Mouse (Mus musculus): ENCODE data around the gene Phrf1. TPM values are rescaled to one million over a fixed set of nuclear protein-coding genes. Genes with fewer than 3 reads are reported as not detected.
A peak's percentile ranks its signal among the peaks of the same experiment; 100 is the strongest.

Phrf1 gene
- total and polyA plus RNA-seq, 3 experiments, result 66.1 to 1,029 (median 91.2) TPM

DNA sequence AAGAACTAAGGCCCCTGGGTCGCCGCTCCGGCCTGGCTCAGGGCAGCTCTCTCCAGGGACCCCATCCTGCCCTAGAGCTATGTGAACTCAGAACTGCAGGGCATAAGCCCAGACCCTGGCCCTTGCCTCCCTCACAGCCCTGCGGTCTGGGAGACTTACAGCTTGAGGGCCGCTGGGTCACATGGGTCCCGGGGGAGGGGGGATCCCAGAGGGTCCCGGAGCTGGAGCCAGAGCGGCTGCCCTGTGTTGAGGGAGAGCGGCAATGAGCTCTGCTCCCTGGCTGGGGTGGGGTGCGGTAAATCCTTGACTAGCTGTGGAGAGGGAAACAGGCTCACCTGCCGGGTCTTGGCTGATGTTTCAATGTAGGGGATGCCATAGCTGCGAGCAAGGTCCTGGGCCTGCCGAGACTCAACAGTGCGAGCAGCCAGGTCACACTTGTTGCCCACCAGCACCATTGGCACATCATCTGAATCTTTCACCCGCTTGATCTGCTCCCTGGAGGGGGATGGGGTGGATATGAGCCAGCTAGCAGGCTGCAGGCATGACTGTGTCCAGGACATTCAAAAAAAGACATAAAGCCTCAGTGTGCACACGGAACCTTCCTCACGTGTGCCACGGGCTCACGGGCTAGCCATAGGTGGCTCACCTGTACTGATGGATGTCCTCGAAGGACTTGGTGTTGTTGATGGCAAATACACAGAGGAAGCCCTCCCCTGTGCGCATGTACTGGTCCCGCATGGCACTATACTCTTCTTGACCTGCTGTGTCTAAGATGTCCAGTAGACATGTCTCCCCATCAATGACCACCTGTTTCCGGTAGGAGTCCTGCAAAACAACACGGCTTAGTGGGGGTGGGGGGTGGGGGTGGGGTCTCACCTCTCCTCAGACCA lies 36.5 kb upstream of the Phrf1 start:
- no peaks in the 10 kb centered on the region for H3K27me3 ChIP-seq (ENCODE audit: control insufficient read depth in 1 of 2, insufficient read depth in 2 of 2, low read length in 2 of 2)
- H3K9ac ChIP-seq (ENCODE audit: control insufficient read depth, low read depth, low read length, poor library complexity, severe bottlenecking), result no peak overlapping the region
- no peak overlapping the region for H3K27ac ChIP-seq (ENCODE audit: control insufficient read depth, low read depth, low read length)
- DNase-seq (ENCODE audit: low read depth, low spot score), result no peak
- peaks cover 6 to 25% of the 10 kb centered on the region in 2 experiments; a peak in 3 of 4 replicates for H3K4me1 ChIP-seq (ENCODE audit: control insufficient read depth in 1 of 2, insufficient read depth in 2 of 2, low read length in 2 of 2)
- peaks cover 2 to 17% of the 10 kb centered on the region in 2 experiments; a peak in 3 of 4 replicates for H3K36me3 ChIP-seq (ENCODE audit: control insufficient read depth in 1 of 2, insufficient read depth in 2 of 2, low read length in 2 of 2)
- peaks cover 12% of the 10 kb centered on the region for H3K79me2 ChIP-seq (ENCODE audit: control insufficient read depth, insufficient read depth, low read length, poor library complexity)
- TF ChIP-seq USF1 (IDR thresholded peaks at IDR 0.05; ENCODE audit: low read depth, low read length) (no peak), RCOR1 (IDR thresholded peaks at IDR 0.05; ENCODE audit: low read depth, low read length) (no peak), MYC (IDR thresholded peaks at IDR 0.05; ENCODE audit: low read depth, low read length) (no peak), UBTF (IDR thresholded peaks at IDR 0.05; ENCODE audit: borderline replicate concordance, insufficient read depth, low read depth, low read length) (no peak), GATA1 (IDR thresholded peaks at IDR 0.05; ENCODE audit: low read depth, low read length) (no peak), CHD1 (IDR thresholded peaks at IDR 0.05; ENCODE audit: low read depth, low read length) (no peak), ELF1 (IDR thresholded peaks at IDR 0.05; ENCODE audit: low read depth, low read length) (no peak), MAX (IDR thresholded peaks at IDR 0.05; ENCODE audit: low read length) (no peak), TAL1 (IDR thresholded peaks at IDR 0.05; ENCODE audit: low read length) (no peak), BHLHE40 (IDR thresholded peaks at IDR 0.05; ENCODE audit: borderline replicate concordance, low read depth, low read length) (no peak), SMC3 (IDR thresholded peaks at IDR 0.05; ENCODE audit: low read depth, low read length) (no peak), ETS1 (IDR thresholded peaks at IDR 0.05; ENCODE audit: low read depth, low read length) (no peak)
- H3K4me3 ChIP-seq (ENCODE audit: control insufficient read depth in 1 of 2, insufficient read depth in 1 of 2, low read depth in 2 of 2, low read length in 2 of 2), result no peak overlapping the region
- H3K9me3 ChIP-seq (replicated peaks; ENCODE audit: insufficient read depth, low read length), result no peaks in the 10 kb centered on the region

DNA sequence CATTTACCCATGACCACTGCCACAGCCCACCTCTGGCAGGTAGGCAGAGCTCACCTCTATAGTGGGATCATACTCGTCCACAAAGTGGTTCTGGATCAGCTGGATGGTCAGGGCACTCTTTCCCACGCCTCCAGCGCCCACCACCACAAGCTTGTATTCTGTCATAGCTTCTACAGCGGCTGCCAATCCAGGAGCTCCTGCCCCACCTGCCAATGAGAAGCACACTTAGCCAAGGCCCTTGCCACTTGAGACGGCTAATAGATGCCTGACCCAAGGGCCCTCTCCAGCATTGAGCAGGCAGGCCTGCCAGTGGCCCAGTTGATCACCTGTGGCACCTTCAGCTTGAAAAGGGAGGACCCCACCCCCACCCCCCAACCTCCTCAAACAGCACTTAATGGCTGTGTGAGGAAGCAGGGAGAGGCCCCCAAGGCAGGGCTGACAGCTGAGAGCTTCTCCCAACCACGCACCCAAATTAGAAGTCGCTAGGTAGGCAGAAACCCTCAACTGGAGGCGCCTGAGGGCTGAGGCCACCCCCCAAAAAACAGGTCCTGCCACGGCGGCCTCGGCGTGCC lies 35.7 kb upstream of the Phrf1 start:
- H3K4me1 ChIP-seq (ENCODE audit: control insufficient read depth in 1 of 2, insufficient read depth in 2 of 2, low read length in 2 of 2), result peaks cover 6 to 29% of the 10 kb centered on the region in 2 experiments; a peak in 3 of 4 replicates
- peak overlapping the region; percentile 37; the same call in 1 of the 2 replicates for H3K27ac ChIP-seq (ENCODE audit: control insufficient read depth, low read depth, low read length)
- no peaks in the 10 kb centered on the region for H3K9me3 ChIP-seq (replicated peaks; ENCODE audit: insufficient read depth, low read length)
- peak overlapping the region; percentile 97 for H3K9ac ChIP-seq (ENCODE audit: control insufficient read depth, low read depth, low read length, poor library complexity, severe bottlenecking)
- H3K4me3 ChIP-seq (ENCODE audit: control insufficient read depth in 1 of 2, insufficient read depth in 1 of 2, low read depth in 2 of 2, low read length in 2 of 2), result peak overlapping the region; percentile 96
- TF ChIP-seq TCF12 (IDR thresholded peaks at IDR 0.05; ENCODE audit: low read depth, low read length) (0 out of 2 replicates have a peak, but pooled peaks have one; percentile 8), NELFE (IDR thresholded peaks at IDR 0.05; ENCODE audit: low read depth, low read length) (no peak)
- peak; percentile 60 for DNase-seq (ENCODE audit: low read depth, low spot score)
- H3K79me2 ChIP-seq (ENCODE audit: control insufficient read depth, insufficient read depth, low read length, poor library complexity), result peaks cover 12% of the 10 kb centered on the region
- peaks cover 2 to 18% of the 10 kb centered on the region in 2 experiments; a peak in 3 of 4 replicates for H3K36me3 ChIP-seq (ENCODE audit: control insufficient read depth in 1 of 2, insufficient read depth in 2 of 2, low read length in 2 of 2)
- H3K27me3 ChIP-seq (ENCODE audit: control insufficient read depth in 1 of 2, insufficient read depth in 2 of 2, low read length in 2 of 2), result no peaks in the 10 kb centered on the region

All from MEL (cell line).